Mouse (Mus musculus) midbrain, embryonic 10.5 days (tissue): Measurements from ENCODE around the gene Gprc5c. TPM values are rescaled to one million over a fixed set of nuclear protein-coding genes. Genes with fewer than 3 reads are reported as not detected.
"Not testable (repeated sequence)": the region's sequence is repeated elsewhere in the genome, so short reads cannot be mapped to it uniquely, and the experiment has no call there.

Experiments used
- DNase-seq: peaks from one replicate; pipeline ENCODE4 v3.0.0-alpha.2; 2017; ENCODE audit warnings: low spot score
- H3K27ac ChIP-seq: fragments of 300-500 bp; sonication (generic); replicated peaks from 2 replicates; pipeline ENCODE4 v1.5.1; 2016; ENCODE audit warnings: mild to moderate bottlenecking
- H3K27me3 ChIP-seq: fragments of 300-500 bp; sonication (generic); 2 replicates; pipeline ENCODE4 v1.6.1; 2016; ENCODE audit warnings: low read depth, mild to moderate bottlenecking; ENCODE audit not compliant: poor library complexity, severe bottlenecking
- H3K36me3 ChIP-seq: fragments of 300-500 bp; sonication (generic); 2 replicates; pipeline ENCODE4 v1.6.1; 2016; ENCODE audit warnings: mild to moderate bottlenecking, moderate library complexity
- H3K4me1 ChIP-seq: fragments of 300-500 bp; sonication (generic); 2 replicates; pipeline ENCODE4 v1.6.1; 2016
- H3K4me3 ChIP-seq: fragments of 300-500 bp; sonication (generic); 2 replicates; pipeline ENCODE4 v1.5.1; 2016; ENCODE audit warnings: mild to moderate bottlenecking, moderate library complexity
- H3K9me3 ChIP-seq: fragments of 300-500 bp; sonication (generic); replicated peaks from 2 replicates; pipeline ENCODE4 v1.6.1; 2016; ENCODE audit warnings: mild to moderate bottlenecking
- WGBS: fragments of 180-500 bp; shearing (Covaris S2); methylation state at CpG from one replicate; pipeline ENCODE4 v1.1.7; 2016; 5-methylcytosine and 5-hydroxymethylcytosine counted together
- polyA plus RNA-seq: library from polyadenylated mRNA; unstranded; fragments of >200 nt; fragmentation: Nextera tagmentation; extraction: Ambion mirVana; gene quantifications from 2 replicates; pipeline ENCODE4 v1.2.1, GENCODE M21; 2016

The Gprc5c gene
- polyA plus RNA-seq, 1 experiment from 2014 or later = 19.0 TPM

DNA sequence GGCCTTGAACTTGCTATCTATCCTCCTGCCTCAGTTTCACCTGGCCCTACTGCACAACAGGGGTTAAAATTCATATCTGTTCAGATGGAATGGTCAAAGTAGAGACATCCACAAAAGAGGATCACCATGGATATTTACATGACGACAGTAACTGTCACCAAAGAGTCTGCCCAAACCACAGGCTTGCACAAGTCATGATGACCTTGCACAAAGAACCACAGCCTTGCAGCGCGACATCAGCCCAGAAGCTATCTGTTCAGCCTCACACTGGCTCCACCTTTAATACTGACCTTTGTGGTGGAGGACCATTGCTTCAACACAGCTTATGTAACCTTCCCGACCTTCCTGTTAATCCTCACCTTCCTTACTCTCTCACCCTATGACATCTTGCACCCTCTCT is 56.6 kb downstream of the Gprc5c start:
- Histone ChIP-seq H3K27ac (no peak overlapping the region), H3K27me3 (no peaks in the 10 kb centered on the region; the same call in 1 of the 2 replicates), H3K4me1 (no peaks in the 10 kb centered on the region), H3K36me3 (no peaks in the 10 kb centered on the region), H3K9me3 (no peaks in the 10 kb centered on the region), H3K4me3 (no peak overlapping the region)
- no peak for DNase-seq
- WGBS = 85% methylated on average over 4 of the region's 4 CpGs

GRCm38 (mm10) chr11:114908086-114908485 is 57.1 kb downstream of the Gprc5c start:
- Histone ChIP-seq H3K27ac (no peak overlapping the region), H3K4me1 (no peaks in the 10 kb centered on the region), H3K9me3 (no peaks in the 10 kb centered on the region), H3K27me3 (peaks cover 2% of the 10 kb centered on the region; the same call in 1 of the 2 replicates), H3K36me3 (no peaks in the 10 kb centered on the region), H3K4me3 (no peak overlapping the region)
- DNase-seq = no peak
- WGBS = 73% methylated on average over 4 of the region's 4 CpGs

DNA sequence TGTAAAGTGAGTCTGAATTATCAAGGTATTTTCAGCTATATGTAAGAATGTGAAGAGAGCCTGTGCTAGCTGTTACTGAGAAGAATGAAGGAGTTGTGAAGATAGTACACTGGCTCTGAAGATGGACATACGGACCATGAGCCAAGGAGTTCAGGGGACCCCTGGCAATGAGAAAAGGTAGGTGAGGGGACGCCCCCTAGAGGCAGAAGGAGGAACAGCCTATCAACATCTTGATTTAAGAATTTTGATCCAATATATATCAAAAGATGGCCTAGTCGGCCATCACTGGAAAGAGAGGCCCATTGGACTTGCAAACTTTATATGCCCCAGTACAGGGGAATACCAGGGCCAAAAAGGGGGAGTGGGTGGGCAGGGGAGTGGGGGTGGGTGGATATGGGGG is 58.6 kb downstream of the Gprc5c start:
- H3K4me3 ChIP-seq, H3K9me3 ChIP-seq, H3K4me1 ChIP-seq, H3K27ac ChIP-seq, H3K36me3 ChIP-seq, DNase-seq: not testable (repeated sequence)
- 48% methylated on average over 3 of the region's 3 CpGs for WGBS
- H3K27me3 ChIP-seq = peaks cover 13% of the 10 kb centered on the region

GRCm38 (mm10) chr11:114912847-114913246 is 61.9 kb downstream of the Gprc5c start:
- Histone ChIP-seq H3K36me3 (no peaks in the 10 kb centered on the region), H3K27ac (no peak overlapping the region), H3K4me1 (no peaks in the 10 kb centered on the region), H3K4me3 (no peak overlapping the region), H3K9me3 (no peaks in the 10 kb centered on the region), H3K27me3 (peaks cover 13% of the 10 kb centered on the region; the same call in 1 of the 2 replicates)
- WGBS = 22% methylated on average over 9 of the region's 9 CpGs
- peak; percentile 83 for DNase-seq

GRCm38 (mm10) chr11:114914978-114915377 is 64.0 kb downstream of the Gprc5c start:
- no peaks in the 10 kb centered on the region for H3K36me3 ChIP-seq
- no peak overlapping the region for H3K4me3 ChIP-seq
- H3K9me3 ChIP-seq = peaks cover 6% of the 10 kb centered on the region
- no peaks in the 10 kb centered on the region for H3K4me1 ChIP-seq
- DNase-seq = no peak
- WGBS = 66% methylated on average over 7 of the region's 7 CpGs
- peaks cover 13% of the 10 kb centered on the region; the same call in 1 of the 2 replicates for H3K27me3 ChIP-seq
- H3K27ac ChIP-seq = no peak overlapping the region

DNA sequence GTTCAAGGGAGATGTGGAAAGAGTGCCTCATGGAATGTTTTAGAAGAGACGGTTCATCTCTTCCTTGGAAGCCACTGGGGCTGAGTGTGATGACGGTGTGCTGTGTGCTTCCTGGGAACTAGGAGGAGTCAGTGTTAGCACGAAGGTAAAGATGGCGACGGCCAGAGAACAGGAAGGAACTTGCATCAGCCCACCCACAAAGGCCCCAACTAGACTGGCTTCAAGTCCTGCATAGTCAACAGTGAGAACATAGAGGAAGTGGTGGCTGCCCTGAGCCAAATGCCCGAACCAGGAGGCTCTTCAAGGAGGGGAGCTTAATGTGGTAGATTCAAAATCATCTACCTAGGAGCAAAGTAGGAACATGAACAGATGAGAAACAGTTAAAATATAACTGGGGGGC is 66.2 kb downstream of the Gprc5c start:
- Histone ChIP-seq H3K27ac (no peak overlapping the region), H3K9me3 (peaks cover 6% of the 10 kb centered on the region), H3K4me3 (no peak overlapping the region), H3K27me3 (peaks cover 13% of the 10 kb centered on the region; the same call in 1 of the 2 replicates), H3K4me1 (no peaks in the 10 kb centered on the region), H3K36me3 (no peaks in the 10 kb centered on the region)
- 82% methylated on average over 6 of the region's 6 CpGs for WGBS
- no peak for DNase-seq

Other genes starting within 250 kb of the Gprc5c start
- 851 and 1,060 TPM in 2 replicates for gene Rpl38, start 182.6 kb upstream of the Gprc5c start, polyA plus RNA-seq
- gene Ttyh2, start 175.7 kb upstream of the Gprc5c start, polyA plus RNA-seq = 9.6 and 12.6 TPM in 2 replicates
- 2.1 and 2.2 TPM in 2 replicates for gene Dnaic2, start 123.7 kb upstream of the Gprc5c start, polyA plus RNA-seq
- gene Kif19a, start 85.8 kb upstream of the Gprc5c start, polyA plus RNA-seq = 1.1 and 1.7 TPM in 2 replicates
- 57.3 and 69.1 TPM in 2 replicates for gene Btbd17, start 55.2 kb upstream of the Gprc5c start, polyA plus RNA-seq
- gene Gpr142, start 52.2 kb upstream of the Gprc5c start, polyA plus RNA-seq = 0.27 and 0.36 TPM in 2 replicates
- gene Cd300a, start 38.9 kb downstream of the Gprc5c start, polyA plus RNA-seq = 0.58 and 0.93 TPM in 2 replicates
- gene Cd300lb, start 83.2 kb downstream of the Gprc5c start, polyA plus RNA-seq = 0.05 TPM in 1 of 2 replicates, not detected in the other
- not detected in 2 replicates for gene Cd300c, start 118.0 kb downstream of the Gprc5c start, polyA plus RNA-seq
- gene Cd300ld, start 138.8 kb downstream of the Gprc5c start, polyA plus RNA-seq = 0.10 TPM in 2 replicates
- 0.56 and 0.71 TPM in 2 replicates for gene Cd300c2, start 150.7 kb downstream of the Gprc5c start, polyA plus RNA-seq
- gene Cd300ld2, start 165.0 kb downstream of the Gprc5c start, polyA plus RNA-seq = not detected in 2 replicates
- gene Cd300ld4, start 175.9 kb downstream of the Gprc5c start, polyA plus RNA-seq = not detected in 2 replicates
- gene Cd300ld5, start 186.6 kb downstream of the Gprc5c start, polyA plus RNA-seq = not detected in 2 replicates
- not detected in 2 replicates for gene Cd300ld3, start 197.3 kb downstream of the Gprc5c start, polyA plus RNA-seq
- gene Cd300e, start 211.0 kb downstream of the Gprc5c start, polyA plus RNA-seq = not detected in 2 replicates
- 0.49 and 1.1 TPM in 2 replicates for gene Rab37, start 240.3 kb downstream of the Gprc5c start, polyA plus RNA-seq